Mouse (Mus musculus): ENCODE measurements around the gene Abcc12. TPM values are rescaled to one million over a fixed set of nuclear protein-coding genes. Genes with fewer than 3 reads are reported as not detected.

Abcc12 gene
- not detected for total RNA-seq (2021)
- long read RNA-seq, experiment 1 = 0 reads
- long read RNA-seq, experiment 2 = 0 reads

DNA sequence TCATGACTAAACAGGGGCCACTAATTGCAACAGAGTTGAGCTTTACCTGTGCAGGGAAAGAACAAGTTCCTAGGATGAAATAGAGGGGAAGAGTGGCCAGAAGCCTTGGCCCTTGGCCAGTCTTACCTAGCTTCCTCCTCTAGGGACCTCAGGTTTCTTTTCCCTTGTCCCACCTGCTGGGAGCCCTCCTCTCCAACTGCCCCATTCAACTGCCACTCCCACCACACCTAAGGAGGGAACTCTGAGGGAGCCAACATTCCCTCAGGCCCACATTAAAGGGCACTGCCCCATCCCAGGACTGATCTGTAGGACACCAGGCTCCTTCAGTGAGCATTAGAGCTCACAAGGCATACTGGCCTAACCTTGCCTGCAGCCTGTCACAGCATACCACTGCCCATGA lies at the start of gene Abcc12:
Gene Abcc12, minus strand, starts transcription at position 229 of the 400 bp plus-strand sequence.
- DNase-seq (ENCODE audit: low spot score in 2 of 2) = no peak

GRCm38 (mm10) chr8:86630212-86630611 lies 49.7 kb upstream of the Abcc12 start:
- no peak for DNase-seq (ENCODE audit: low spot score in 2 of 2)

GRCm38 (mm10) chr8:86624915-86625314 lies 44.4 kb upstream of the Abcc12 start:
- DNase-seq (ENCODE audit: low spot score in 2 of 2) = peak in 1 of 2 experiments; percentile 5

- DNase-seq (ENCODE audit: low spot score in 2 of 2) = peak; percentile 97 to 98
Observed at GRCm38 (mm10) chr8:86623911-86624731, 43.6 kb upstream of the Abcc12 start, which contains the start of gene Lonp2. Lonp2 (plus strand) TSS chr8:86624043.

GRCm38 (mm10) chr8:86623551-86623910 lies 43.0 kb upstream of the Abcc12 start:
- no peak for DNase-seq (ENCODE audit: low spot score in 2 of 2)

- no peak for DNase-seq (ENCODE audit: low spot score in 2 of 2)
Observed at GRCm38 (mm10) chr8:86617759-86618387, 37.4 kb upstream of the Abcc12 start.

- no peak for DNase-seq (ENCODE audit: low spot score in 2 of 2)
Observed at GRCm38 (mm10) chr8:86615095-86615769, 34.7 kb upstream of the Abcc12 start.

DNA sequence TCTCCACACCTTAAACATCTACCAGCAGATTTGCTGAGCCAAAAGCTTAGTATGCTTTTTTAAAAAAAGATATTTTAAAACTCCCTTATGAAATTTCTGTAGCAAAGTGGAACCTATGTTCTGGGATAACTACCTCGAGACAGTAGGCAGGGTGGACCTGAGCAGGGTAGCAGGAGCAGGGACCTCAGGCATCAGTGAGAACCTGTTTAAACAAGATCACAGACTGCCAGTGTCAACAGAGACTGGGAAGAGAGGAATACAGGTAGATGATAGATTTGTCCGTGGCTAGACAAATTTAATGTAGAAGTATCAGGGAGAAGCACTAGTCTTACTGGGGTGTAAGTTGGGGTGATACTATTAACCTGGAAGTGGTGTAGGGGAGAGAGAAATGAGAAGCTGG lies 33.3 kb upstream of the Abcc12 start:
- DNase-seq (ENCODE audit: low spot score in 2 of 2) = no peak

DNA sequence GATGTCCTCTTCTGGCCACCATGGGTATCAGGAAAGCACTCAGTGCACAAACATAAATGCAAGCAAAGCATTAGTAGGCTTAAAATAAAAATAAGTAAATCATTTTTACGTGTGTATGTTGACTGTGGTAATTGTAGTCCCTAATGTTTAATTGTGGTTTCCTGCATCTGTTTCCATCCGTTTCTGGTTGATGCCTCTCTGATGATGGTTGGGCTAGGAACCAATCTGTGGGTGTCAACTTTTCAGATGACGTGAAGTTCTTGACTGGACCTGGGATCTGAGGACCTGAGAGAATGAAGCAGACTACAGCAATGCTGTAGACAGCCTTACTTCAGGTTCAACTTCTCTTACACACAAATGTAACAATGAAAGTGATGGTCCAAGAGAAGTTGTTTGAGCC lies 24.2 kb upstream of the Abcc12 start:
- DNase-seq (ENCODE audit: low spot score in 2 of 2) = no peak

DNA sequence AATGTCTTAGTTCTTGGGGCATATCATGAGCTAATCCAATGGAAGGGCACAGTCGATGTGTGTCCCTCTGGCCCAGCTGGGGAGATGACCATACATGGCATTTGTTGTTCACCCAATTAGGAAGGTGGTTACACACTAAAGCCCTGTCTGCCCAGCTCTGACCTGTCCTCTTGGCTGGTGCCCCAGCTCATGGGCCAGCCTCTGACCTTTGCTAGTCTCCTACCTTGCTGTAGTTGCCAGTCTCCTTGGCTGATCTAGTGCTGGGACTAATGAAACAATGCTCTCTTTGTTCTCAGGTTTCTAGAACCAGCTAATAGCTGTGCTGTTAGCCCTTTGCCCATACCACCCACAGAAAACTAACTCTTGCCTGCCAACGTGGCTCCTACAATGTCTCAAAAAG lies 22.7 kb upstream of the Abcc12 start:
- no peak for DNase-seq (ENCODE audit: low spot score in 2 of 2)

GRCm38 (mm10) chr8:86600311-86600710 lies 19.8 kb upstream of the Abcc12 start:
- no peak for DNase-seq (ENCODE audit: low spot score in 2 of 2)

DNA sequence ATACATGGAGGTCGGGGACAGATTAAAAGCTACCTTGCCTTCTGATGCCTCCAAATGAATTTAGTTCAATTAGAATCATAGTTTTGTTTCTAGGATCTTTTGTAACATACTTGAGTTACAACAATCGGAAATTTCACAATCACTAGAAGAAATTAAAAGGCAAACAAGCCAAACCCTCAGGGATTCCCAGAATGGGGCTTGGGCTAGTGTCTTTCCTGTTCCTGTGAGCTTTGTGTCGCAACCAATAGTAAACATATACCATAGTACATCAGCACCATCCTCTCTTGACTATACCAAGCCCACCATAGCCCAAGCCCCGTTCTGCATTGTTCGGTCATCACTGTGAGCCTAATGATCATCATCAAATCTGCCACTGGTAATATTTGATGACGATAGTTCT lies 18.8 kb upstream of the Abcc12 start:
- DNase-seq (ENCODE audit: low spot score in 2 of 2) = no peak

- DNase-seq (ENCODE audit: low spot score in 2 of 2) = no peak
Observed at GRCm38 (mm10) chr8:86597681-86598080, 17.2 kb upstream of the Abcc12 start.

GRCm38 (mm10) chr8:86595671-86596070 lies 15.2 kb upstream of the Abcc12 start:
- no peak for DNase-seq (ENCODE audit: low spot score in 2 of 2)

DNA sequence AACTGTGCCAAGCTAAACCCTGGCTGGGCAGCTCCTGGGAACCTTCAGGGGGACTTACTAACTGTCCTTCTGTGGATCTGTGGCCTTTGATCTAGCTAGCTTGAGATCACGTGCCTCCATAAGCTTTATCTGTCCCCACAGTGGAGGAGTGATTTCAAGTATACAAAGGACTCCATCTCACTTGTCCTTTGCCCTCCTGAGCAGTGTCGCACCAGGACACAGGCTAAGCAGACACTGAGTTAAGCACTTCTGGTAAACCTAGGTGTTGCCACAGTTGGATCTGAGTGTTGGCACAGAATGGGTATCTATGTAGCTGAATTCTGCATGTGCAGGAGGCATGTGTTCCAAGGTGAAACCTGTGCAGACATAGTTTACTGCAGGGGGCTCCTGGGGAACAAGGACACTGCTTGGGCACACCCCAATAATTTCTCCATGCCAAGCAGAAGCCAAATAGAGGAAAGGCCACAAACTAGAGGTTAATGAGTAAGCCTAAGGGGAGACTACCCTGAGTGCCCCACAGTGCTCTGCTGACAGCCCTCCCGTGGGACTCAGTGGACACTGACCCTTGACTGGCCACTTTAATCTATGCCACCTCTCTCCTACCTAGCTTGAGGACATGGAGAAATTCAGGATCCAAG lies 13.8 kb upstream of the Abcc12 start:
- no peak for DNase-seq (ENCODE audit: low spot score in 2 of 2)

DNA sequence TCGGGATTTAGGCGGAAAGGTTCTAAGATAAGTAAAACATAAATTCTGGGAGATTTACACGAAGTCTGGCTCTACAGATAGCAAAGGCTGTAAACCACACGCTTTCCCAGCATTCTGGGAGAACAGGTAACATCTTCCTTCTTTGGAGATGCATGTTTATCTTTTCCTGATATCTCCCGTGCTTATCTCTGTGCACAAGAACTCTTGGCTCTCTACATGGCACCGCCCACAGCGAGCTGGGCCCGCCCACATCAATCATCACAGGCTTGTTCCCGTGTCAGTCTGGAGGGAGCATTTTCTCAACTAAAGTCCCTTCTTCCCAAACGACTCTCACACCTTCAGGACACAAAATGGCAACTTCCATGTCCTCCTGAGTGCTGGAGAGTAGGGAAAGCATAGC lies 12.6 kb upstream of the Abcc12 start:
- no peak for DNase-seq (ENCODE audit: low spot score in 2 of 2)

DNA sequence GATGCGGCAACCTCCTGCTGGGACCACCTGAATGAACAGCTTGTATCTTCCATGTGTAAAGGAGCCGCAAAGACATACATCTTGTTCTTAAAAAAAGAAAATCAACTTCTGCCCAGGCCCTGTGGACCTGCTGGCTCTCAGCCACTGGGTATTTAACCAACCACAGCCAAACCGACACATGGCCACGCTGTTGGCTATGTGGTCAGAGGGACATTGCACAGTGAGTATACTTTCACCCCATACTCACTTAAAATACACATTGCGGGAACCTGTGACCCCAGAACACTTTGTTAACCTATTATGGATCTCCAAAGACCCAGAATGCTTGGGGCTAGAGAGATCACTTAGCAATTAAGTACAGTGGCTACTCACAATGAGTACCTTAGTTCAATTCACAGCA lies 7.9 kb upstream of the Abcc12 start:
- DNase-seq (ENCODE audit: low spot score in 2 of 2) = no peak

DNA sequence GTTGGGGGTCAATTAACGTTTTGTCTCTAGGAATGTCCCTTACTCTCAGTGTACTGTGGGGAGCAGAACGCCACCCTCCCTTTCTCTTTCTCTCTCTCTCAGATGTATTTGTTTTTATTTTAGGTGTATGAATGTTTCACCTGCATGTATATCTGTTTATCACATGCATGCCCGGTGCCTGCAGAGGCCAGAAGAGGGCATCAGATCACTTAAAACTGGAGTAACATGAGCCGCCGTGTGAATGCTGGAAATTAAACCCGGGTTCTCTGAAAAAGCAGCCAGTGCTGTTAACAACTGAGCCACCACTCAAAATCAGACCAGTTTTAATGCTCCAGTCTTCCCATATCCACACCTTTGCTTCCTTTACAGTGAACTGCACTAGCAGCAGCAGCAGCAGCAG lies 6.2 kb upstream of the Abcc12 start:
- DNase-seq (ENCODE audit: low spot score in 2 of 2) = no peak

GRCm38 (mm10) chr8:86586058-86586457 lies 5.6 kb upstream of the Abcc12 start:
- no peak for DNase-seq (ENCODE audit: low spot score in 2 of 2)

GRCm38 (mm10) chr8:86585532-86585931 lies 5.0 kb upstream of the Abcc12 start:
- peak; percentile 66 to 69 for DNase-seq (ENCODE audit: low spot score in 2 of 2)

- DNase-seq (ENCODE audit: low spot score in 2 of 2) = peak; percentile 74 to 77
Observed at GRCm38 (mm10) chr8:86585118-86585517, 4.6 kb upstream of the Abcc12 start.
